Mouse (Mus musculus) Patski (cell line): ENCODE measurements at regions not wholly inside any gene's neighbourhood (a gene's known extent, or its start where the extent isn't known, plus 50 kb on each side); places are given as distances from the start of the nearest gene placed in this dataset.

Experiments used
- ATAC-seq: fragments of 100-300 bp; one replicate; pipeline ENCODE4 v1.8.0; 2021
- CTCF ChIA-PET: fragments of 350-600 bp; sonication (Branson Sonifier 250); formaldehyde crosslinking; loops from one replicate; lab custom pipeline; 2022; ENCODE audit warnings: inconsistent platforms; lab: Charles Lee
- POLR2A ChIA-PET: fragments of 350-600 bp; sonication (Branson Sonifier 250); formaldehyde crosslinking; loops from one replicate; lab custom pipeline; 2022; ENCODE audit warnings: antibody characterized with exemption, inconsistent platforms; lab: Charles Lee
- DNase-seq: peaks from one replicate; pipeline ENCODE4 v3.0.0-alpha.2; 2011; ENCODE audit warnings: low read depth, low spot score
- H3K27me3 ChIP-seq: fragments of 371-371 bp; one replicate; pipeline ENCODE4 v1.5.1; 2021
- CTCF ChIP-seq: fragments of 100-300 bp; IDR thresholded peaks from one replicate; pipeline ENCODE4 v1.5.1; 2021
- in situ Hi-C: fragments of 300-500 bp; cut with MboI; formaldehyde crosslinking; loops from 3 replicates; pipeline ENCODE4 v1.11.1; 2018; ENCODE audit warnings: low pct_unique_long_range_greater_than_20kb, mixed read lengths

GRCm38 (mm10) chr10:27916406-27916805 lies 158.2 kb upstream of the Ptprk start:
- ATAC-seq (no peak), DNase-seq (no peak)
- in situ Hi-C loops = no loop called here
- POLR2A ChIA-PET = no interaction called here
- no peaks in the 10 kb centered on the region for H3K27me3 ChIP-seq
- no peak for TF ChIP-seq CTCF
- CTCF ChIA-PET = no interaction called here

- ATAC-seq = no peak
- H3K27me3 ChIP-seq = no peaks in the 10 kb centered on the region
- ChIA-PET CTCF (no interaction called here), POLR2A (no interaction called here)
- in situ Hi-C loops = no loop called here
- no peak for TF ChIP-seq CTCF
- DNase-seq = no peak
Observed at GRCm38 (mm10) chr10:27927266-27927665, 147.4 kb upstream of the Ptprk start.

- DNase-seq (no peak), ATAC-seq (no peak)
- in situ Hi-C loops = no loop called here
- no peaks in the 10 kb centered on the region for H3K27me3 ChIP-seq
- CTCF ChIA-PET = interaction anchor here (0.9 to 1.5 kb wide), 2 partner anchors 11 kb away, joined by 3 to 4 read pairs; no protein-coding TSS in a partner anchor
- no peak for TF ChIP-seq CTCF
- POLR2A ChIA-PET = no interaction called here
Observed at GRCm38 (mm10) chr10:27942136-27942535, 132.5 kb upstream of the Ptprk start.

- DNase-seq = no peak
- in situ Hi-C loops = no loop called here
- POLR2A ChIA-PET = no interaction called here
- CTCF ChIA-PET = no interaction called here
- TF ChIP-seq CTCF = no peak
- ATAC-seq = no peak
- no peaks in the 10 kb centered on the region for H3K27me3 ChIP-seq
Observed at GRCm38 (mm10) chr10:27949127-27949526, 125.5 kb upstream of the Ptprk start.

GRCm38 (mm10) chr10:27968202-27968601 lies 106.4 kb upstream of the Ptprk start:
- TF ChIP-seq CTCF = no peak
- ChIA-PET CTCF (no interaction called here), POLR2A (no interaction called here)
- in situ Hi-C loops = no loop called here
- DNase-seq = no peak
- H3K27me3 ChIP-seq = no peaks in the 10 kb centered on the region
- ATAC-seq = peak; percentile 85

- ChIA-PET CTCF (interaction anchor here (1.0 kb wide), 1 partner anchor 13 kb away, joined by 3 read pairs; no protein-coding TSS in a partner anchor), POLR2A (interaction anchor here (1.2 kb wide), 1 partner anchor 91 kb away, joined by 3 read pairs; the partner anchor contains the start of gene Ptprk)
- TF ChIP-seq CTCF = no peak
- DNase-seq (no peak), ATAC-seq (peak; percentile 44)
- H3K27me3 ChIP-seq = no peaks in the 10 kb centered on the region
- in situ Hi-C loops = no loop called here
Observed at GRCm38 (mm10) chr10:27984047-27984446, 90.6 kb upstream of the Ptprk start.

GRCm38 (mm10) chr10:27985068-27985467 lies 89.6 kb upstream of the Ptprk start:
- no peaks in the 10 kb centered on the region for H3K27me3 ChIP-seq
- CTCF ChIA-PET = interaction anchor here (1.0 kb wide), 1 partner anchor 14 kb away, joined by 3 read pairs; no protein-coding TSS in a partner anchor

GRCm38 (mm10) chr10:27987026-27987425 lies 87.6 kb upstream of the Ptprk start:
- ChIA-PET CTCF (interaction anchor here (0.8 kb wide), 1 partner anchor 54 kb away, joined by 3 read pairs; no protein-coding TSS in a partner anchor), POLR2A (no interaction called here)
- H3K27me3 ChIP-seq = no peaks in the 10 kb centered on the region
- no peak for DNase-seq
- in situ Hi-C loops = no loop called here
- ATAC-seq = no peak
- TF ChIP-seq CTCF = no peak

More at GRCm38 (mm10) chr10:27985068-27985467, 89.6 kb upstream of the Ptprk start:
- ATAC-seq (peak; percentile 60), DNase-seq (peak; percentile 63)
- TF ChIP-seq CTCF = no peak
- in situ Hi-C loops = no loop called here
- POLR2A ChIA-PET = interaction anchor here (1.2 kb wide), 1 partner anchor 90 kb away, joined by 3 read pairs; the partner anchor contains the start of gene Ptprk

- ChIA-PET POLR2A (interaction anchor here (1.8 kb wide), 1 partner anchor 87 kb away, joined by 7 read pairs; the partner anchor contains the start of gene Ptprk), CTCF (interaction anchor here (1.0 kb wide), 1 partner anchor 134 kb away, joined by 3 read pairs; no protein-coding TSS in a partner anchor)
- no peak for TF ChIP-seq CTCF
- H3K27me3 ChIP-seq = no peaks in the 10 kb centered on the region
- ATAC-seq (peak; percentile 66), DNase-seq (no peak)
- in situ Hi-C loops = no loop called here
Observed at GRCm38 (mm10) chr10:27988066-27988465, 86.6 kb upstream of the Ptprk start.

- ChIA-PET CTCF (no interaction called here), POLR2A (no interaction called here)
- ATAC-seq (no peak), DNase-seq (no peak)
- H3K27me3 ChIP-seq = no peaks in the 10 kb centered on the region
- in situ Hi-C loops = no loop called here
- TF ChIP-seq CTCF = no peak
Observed at GRCm38 (mm10) chr10:27990359-27991056, 84.1 kb upstream of the Ptprk start.

GRCm38 (mm10) chr10:27991057-27991365 lies 83.6 kb upstream of the Ptprk start:
- POLR2A ChIA-PET = no interaction called here
- no peak for TF ChIP-seq CTCF
- in situ Hi-C loops = no loop called here

More at GRCm38 (mm10) chr10:27991057-27991365, 83.6 kb upstream of the Ptprk start:
- H3K27me3 ChIP-seq = no peaks in the 10 kb centered on the region
- CTCF ChIA-PET = no interaction called here
- DNase-seq = no peak
- no peak for ATAC-seq
